Mouse (Mus musculus): ENCODE data around the gene Ltb4r2. TPM values are rescaled to one million over a fixed set of nuclear protein-coding genes. Genes with fewer than 3 reads are reported as not detected.
A peak's percentile ranks its signal among the peaks of the same experiment; 100 is the strongest.

The Ltb4r2 gene
- polyA plus RNA-seq, 1 experiment from 2014 or later, result 0.32 TPM

GRCm38 (mm10) chr14:55721076-55721475 lies 40.2 kb upstream of the Ltb4r2 start:
- Histone ChIP-seq H3K9ac (ENCODE audit: low read length) (peak overlapping the region; percentile 91), H3K4me3 (ENCODE audit: low read length) (peak overlapping the region; percentile 89), H3K27me3 (ENCODE audit: control insufficient read depth, insufficient read depth, low read length) (no peaks in the 10 kb centered on the region), H3K36me3 (ENCODE audit: control insufficient read depth, insufficient read depth) (no peaks in the 10 kb centered on the region), H3K4me1 (ENCODE audit: control insufficient read depth, insufficient read depth, low read length) (peaks cover 7% of the 10 kb centered on the region), H3K9me3 (replicated peaks; ENCODE audit: control insufficient read depth, low read length) (no peaks in the 10 kb centered on the region), H3K4me2 (ENCODE audit: low read depth, low read length) (peak overlapping the region; percentile 78), H3K27ac (ENCODE audit: low read length) (no peak overlapping the region)
- no peak for ATAC-seq (replicated peaks; ENCODE audit: extremely low read depth, insufficient read depth, low FRiP score)
- 81% methylated on average over 6 of the region's 6 CpGs for WGBS

GRCm38 (mm10) chr14:55721700-55722437 lies 39.4 kb upstream of the Ltb4r2 start, which contains the start of gene Rabggta:
Gene Rabggta (minus strand): TSS chr14:55722263.
- H3K27me3 ChIP-seq (ENCODE audit: control insufficient read depth, insufficient read depth, low read length), result no peaks in the 10 kb centered on the region
- no peaks in the 10 kb centered on the region for H3K36me3 ChIP-seq (ENCODE audit: control insufficient read depth, insufficient read depth)
- peak within 1 kb of the TSS; percentile 91 for H3K9ac ChIP-seq (ENCODE audit: low read length)
- no peaks in the 10 kb centered on the region for H3K9me3 ChIP-seq (replicated peaks; ENCODE audit: control insufficient read depth, low read length)
- under 1% methylated on average over 50 of the region's 50 CpGs for WGBS
- H3K4me3 ChIP-seq (ENCODE audit: low read length), result peak within 1 kb of the TSS; percentile 89
- peak within 1 kb of the TSS; percentile 88 for H3K27ac ChIP-seq (ENCODE audit: low read length)
- ATAC-seq (replicated peaks; ENCODE audit: extremely low read depth, insufficient read depth, low FRiP score), result peak; percentile 94
- H3K4me1 ChIP-seq (ENCODE audit: control insufficient read depth, insufficient read depth, low read length), result peaks cover 7% of the 10 kb centered on the region
- H3K4me2 ChIP-seq (ENCODE audit: low read depth, low read length), result peak within 1 kb of the TSS; percentile 78

GRCm38 (mm10) chr14:55722438-55722945 lies 38.7 kb upstream of the Ltb4r2 start:
- H3K27ac ChIP-seq (ENCODE audit: low read length), result 0 out of 2 replicates have a peak overlapping the region, but pooled peaks have one; percentile 25
- H3K4me1 ChIP-seq (ENCODE audit: control insufficient read depth, insufficient read depth, low read length), result peaks cover 7% of the 10 kb centered on the region
- H3K4me3 ChIP-seq (ENCODE audit: low read length), result peak overlapping the region; percentile 89
- no peak for ATAC-seq (replicated peaks; ENCODE audit: extremely low read depth, insufficient read depth, low FRiP score)
- 42% methylated on average over 8 of the region's 8 CpGs for WGBS
- no peaks in the 10 kb centered on the region for H3K27me3 ChIP-seq (ENCODE audit: control insufficient read depth, insufficient read depth, low read length)
- peak overlapping the region; percentile 91; the same call in 1 of the 2 replicates for H3K9ac ChIP-seq (ENCODE audit: low read length)
- no peaks in the 10 kb centered on the region for H3K9me3 ChIP-seq (replicated peaks; ENCODE audit: control insufficient read depth, low read length)
- H3K4me2 ChIP-seq (ENCODE audit: low read depth, low read length), result peak overlapping the region; percentile 78
- no peaks in the 10 kb centered on the region for H3K36me3 ChIP-seq (ENCODE audit: control insufficient read depth, insufficient read depth)

GRCm38 (mm10) chr14:55723433-55723832 lies 37.8 kb upstream of the Ltb4r2 start:
- no peaks in the 10 kb centered on the region for H3K9me3 ChIP-seq (replicated peaks; ENCODE audit: control insufficient read depth, low read length)
- no peak for ATAC-seq (replicated peaks; ENCODE audit: extremely low read depth, insufficient read depth, low FRiP score)
- H3K4me2 ChIP-seq (ENCODE audit: low read depth, low read length), result no peak overlapping the region
- no peak overlapping the region for H3K9ac ChIP-seq (ENCODE audit: low read length)
- H3K27me3 ChIP-seq (ENCODE audit: control insufficient read depth, insufficient read depth, low read length), result no peaks in the 10 kb centered on the region
- no peaks in the 10 kb centered on the region for H3K36me3 ChIP-seq (ENCODE audit: control insufficient read depth, insufficient read depth)
- H3K27ac ChIP-seq (ENCODE audit: low read length), result no peak overlapping the region
- WGBS, result 90% methylated on average over 7 of the region's 7 CpGs
- H3K4me1 ChIP-seq (ENCODE audit: control insufficient read depth, insufficient read depth, low read length), result peaks cover 7% of the 10 kb centered on the region
- H3K4me3 ChIP-seq (ENCODE audit: low read length), result no peak overlapping the region

- Histone ChIP-seq H3K27me3 (ENCODE audit: control insufficient read depth, insufficient read depth, low read length) (no peaks in the 10 kb centered on the region), H3K4me2 (ENCODE audit: low read depth, low read length) (no peak overlapping the region), H3K27ac (ENCODE audit: low read length) (no peak overlapping the region), H3K9me3 (replicated peaks; ENCODE audit: control insufficient read depth, low read length) (no peaks in the 10 kb centered on the region), H3K9ac (ENCODE audit: low read length) (no peak overlapping the region), H3K4me1 (ENCODE audit: control insufficient read depth, insufficient read depth, low read length) (peaks cover 7% of the 10 kb centered on the region), H3K36me3 (ENCODE audit: control insufficient read depth, insufficient read depth) (no peaks in the 10 kb centered on the region), H3K4me3 (ENCODE audit: low read length) (no peak overlapping the region)
- WGBS, result 33% methylated on average over 8 of the region's 8 CpGs
- ATAC-seq (replicated peaks; ENCODE audit: extremely low read depth, insufficient read depth, low FRiP score), result no peak
Measured at GRCm38 (mm10) chr14:55724411-55724871, 36.8 kb upstream of the Ltb4r2 start.

GRCm38 (mm10) chr14:55726261-55726660 lies 35.0 kb upstream of the Ltb4r2 start:
- Histone ChIP-seq H3K9ac (ENCODE audit: low read length) (no peak overlapping the region), H3K4me1 (ENCODE audit: control insufficient read depth, insufficient read depth, low read length) (peaks cover 7% of the 10 kb centered on the region), H3K4me2 (ENCODE audit: low read depth, low read length) (no peak overlapping the region), H3K27ac (ENCODE audit: low read length) (no peak overlapping the region), H3K27me3 (ENCODE audit: control insufficient read depth, insufficient read depth, low read length) (0 out of 2 replicates have a peak, but pooled peaks cover 2% of the 10 kb centered on the region), H3K36me3 (ENCODE audit: control insufficient read depth, insufficient read depth) (no peaks in the 10 kb centered on the region), H3K4me3 (ENCODE audit: low read length) (no peak overlapping the region), H3K9me3 (replicated peaks; ENCODE audit: control insufficient read depth, low read length) (no peaks in the 10 kb centered on the region)
- no peak for ATAC-seq (replicated peaks; ENCODE audit: extremely low read depth, insufficient read depth, low FRiP score)

- ATAC-seq (replicated peaks; ENCODE audit: extremely low read depth, insufficient read depth, low FRiP score), result no peak
- Histone ChIP-seq H3K9ac (ENCODE audit: low read length) (no peak overlapping the region), H3K4me2 (ENCODE audit: low read depth, low read length) (no peak overlapping the region), H3K27ac (ENCODE audit: low read length) (no peak overlapping the region), H3K36me3 (ENCODE audit: control insufficient read depth, insufficient read depth) (no peaks in the 10 kb centered on the region), H3K4me1 (ENCODE audit: control insufficient read depth, insufficient read depth, low read length) (no peaks in the 10 kb centered on the region), H3K9me3 (replicated peaks; ENCODE audit: control insufficient read depth, low read length) (no peaks in the 10 kb centered on the region), H3K4me3 (ENCODE audit: low read length) (no peak overlapping the region), H3K27me3 (ENCODE audit: control insufficient read depth, insufficient read depth, low read length) (0 out of 2 replicates have a peak, but pooled peaks cover 2% of the 10 kb centered on the region)
- 61% methylated on average over 8 of the region's 8 CpGs for WGBS
Measured at GRCm38 (mm10) chr14:55727889-55728685, 33.1 kb upstream of the Ltb4r2 start.

- Histone ChIP-seq H3K9ac (ENCODE audit: low read length) (no peak overlapping the region), H3K4me1 (ENCODE audit: control insufficient read depth, insufficient read depth, low read length) (no peaks in the 10 kb centered on the region), H3K4me2 (ENCODE audit: low read depth, low read length) (no peak overlapping the region), H3K4me3 (ENCODE audit: low read length) (no peak overlapping the region), H3K9me3 (replicated peaks; ENCODE audit: control insufficient read depth, low read length) (no peaks in the 10 kb centered on the region), H3K36me3 (ENCODE audit: control insufficient read depth, insufficient read depth) (no peaks in the 10 kb centered on the region), H3K27ac (ENCODE audit: low read length) (no peak overlapping the region), H3K27me3 (ENCODE audit: control insufficient read depth, insufficient read depth, low read length) (0 out of 2 replicates have a peak, but pooled peaks cover 2% of the 10 kb centered on the region)
- WGBS, result 66% methylated on average over 7 of the region's 7 CpGs
- ATAC-seq (replicated peaks; ENCODE audit: extremely low read depth, insufficient read depth, low FRiP score), result no peak
Measured at GRCm38 (mm10) chr14:55730116-55730515, 31.1 kb upstream of the Ltb4r2 start.

All from heart, embryonic 16.5 days (tissue).